ENCODE assay signal across 12 mouse cellular contexts in genomic region chr17:26168039-26168438, GRCm38 (mm10). TPM values are rescaled to one million over a fixed set of nuclear protein-coding genes. Genes with fewer than 3 reads are reported as not detected.
DNase-seq lines count a peak whose midpoint lies in the region; ATAC-seq and TF ChIP-seq lines count a peak whose summit lies in the region.
"Had no signal": no experiment of that assay in that cellular context is flagged by ENCODE, and none has a peak within 500 bp of the region (broad histone marks: within the 10 kb centered on the region; RNA-seq: fewer than 3 reads in every experiment).

No protein-coding gene starts in this region.

- no peak for TF ChIP-seq RAD21 in CH12.LX (IDR thresholded peaks at IDR 0.05; ENCODE audit: low read depth, low read length)

- WGBS in intestine, embryonic 16.5 days: 77% methylated on average over 2 of the region's 2 CpGs
- WGBS in intestine, postnatal 0 days: 65% methylated on average over 2 of the region's 2 CpGs
- 51% methylated on average over 2 of the region's 2 CpGs for whole genome bisulfite sequencing in large intestine, adult 2 months
- 81% methylated on average over 2 of the region's 2 CpGs for WGBS in stomach, embryonic 16.5 days
- WGBS in cerebellum, adult 2 months: 88% methylated on average over 2 of the region's 2 CpGs

- H3K9ac ChIP-seq in intestine, embryonic 16.5 days (ENCODE audit: low read depth, low read length): no peak overlapping the region
- H3K9ac ChIP-seq in intestine, postnatal 0 days (ENCODE audit: low read depth, low read length): no peak overlapping the region
- no peak overlapping the region; the same call in 1 of the 2 replicates for H3K9ac ChIP-seq in CH12.LX (ENCODE audit: insufficient read depth, low read depth)
- H3K9ac ChIP-seq in stomach, embryonic 16.5 days (ENCODE audit: low read length): no peak overlapping the region

- H3K4me1 ChIP-seq in intestine, embryonic 16.5 days (ENCODE audit: control insufficient read depth, insufficient read depth, low read length): no peaks in the 10 kb centered on the region
- no peaks in the 10 kb centered on the region for H3K4me1 ChIP-seq in intestine, postnatal 0 days (replicated peaks; ENCODE audit: control insufficient read depth, insufficient read depth, low read length)
- peaks cover 29 to 43% of the 10 kb centered on the region in 2 experiments for H3K4me1 ChIP-seq in CH12.LX (ENCODE audit: control insufficient read depth in 1 of 2, insufficient read depth in 2 of 2)
- H3K4me1 ChIP-seq in stomach, embryonic 16.5 days (ENCODE audit: control insufficient read depth, insufficient read depth, low read length): no peaks in the 10 kb centered on the region
- H3K4me1 ChIP-seq in cerebellum, adult 2 months (ENCODE audit: control insufficient read depth, insufficient read depth, low read length): peaks cover 7% of the 10 kb centered on the region; the same call in 1 of the 2 replicates
- H3K4me1 ChIP-seq: hindbrain, embryonic 10.5 days had no signal

- in situ Hi-C loops in CH12.LX (cut with MboI; ENCODE audit: low pct_ligation_motif_present, low pct_unique_long_range_greater_than_20kb, low sequenced_read_pairs): no loop called here

- no peak overlapping the region for H3K27ac ChIP-seq in intestine, embryonic 16.5 days (ENCODE audit: low read length)
- H3K27ac ChIP-seq in intestine, postnatal 0 days (ENCODE audit: low read depth, low read length): no peak overlapping the region
- peak overlapping the region; percentile 55 for H3K27ac ChIP-seq in CH12.LX (ENCODE audit: insufficient read depth, low read depth)
- H3K27ac ChIP-seq in stomach, embryonic 16.5 days (ENCODE audit: low read length): no peak overlapping the region
- no peak overlapping the region for H3K27ac ChIP-seq in cerebellum, adult 2 months (ENCODE audit: insufficient read depth, low read length)
- H3K27ac ChIP-seq: hindbrain, embryonic 10.5 days had no signal

- H3K79me2 ChIP-seq in CH12.LX (replicated peaks; ENCODE audit: control insufficient read depth, extremely low read depth, insufficient read depth, poor library complexity, severe bottlenecking): peaks cover 5% of the 10 kb centered on the region; the same call in 1 of the 2 replicates

- no peaks in the 10 kb centered on the region for H3K9me3 ChIP-seq in intestine, embryonic 16.5 days (ENCODE audit: control insufficient read depth, low read length)
- H3K9me3 ChIP-seq in intestine, postnatal 0 days (ENCODE audit: control insufficient read depth): no peaks in the 10 kb centered on the region
- H3K9me3 ChIP-seq in CH12.LX (replicated peaks; ENCODE audit: low read length): no peaks in the 10 kb centered on the region
- no peaks in the 10 kb centered on the region for H3K9me3 ChIP-seq in stomach, embryonic 16.5 days (replicated peaks; ENCODE audit: control insufficient read depth, low read length)
- H3K9me3 ChIP-seq: hindbrain, embryonic 10.5 days; megakaryocyte, embryonic 14.5 days had no signal

- dilution Hi-C loops in CH12.LX (cut with MboI; ENCODE audit: extremely low pct_ligation_motif_present, extremely low pct_unique_long_range_greater_than_20kb, low sequenced_read_pairs): no loop called here

- 0 out of 2 replicates have a peak, but pooled peaks have one; percentile 33 for ATAC-seq in intestine, embryonic 16.5 days
- no peak for ATAC-seq in intestine, postnatal 0 days
- ATAC-seq in stomach, embryonic 16.5 days (ENCODE audit: insufficient read depth, low FRiP score): 0 out of 2 replicates have a peak, but pooled peaks have one; percentile 44

- H3K36me3 ChIP-seq in intestine, embryonic 16.5 days (ENCODE audit: control insufficient read depth, insufficient read depth, low read length): peaks cover 4% of the 10 kb centered on the region; the same call in 1 of the 2 replicates
- H3K36me3 ChIP-seq in intestine, postnatal 0 days (ENCODE audit: control insufficient read depth, insufficient read depth): no peaks in the 10 kb centered on the region
- peaks cover 4 to 53% of the 10 kb centered on the region in 2 experiments for H3K36me3 ChIP-seq in CH12.LX (replicated peaks in 1 of 2; ENCODE audit: control insufficient read depth in 1 of 2, insufficient read depth in 1 of 2, low read length in 1 of 2)
- H3K36me3 ChIP-seq in stomach, embryonic 16.5 days (ENCODE audit: control insufficient read depth, insufficient read depth, low read length): no peaks in the 10 kb centered on the region

- no peaks in the 10 kb centered on the region for H3K27me3 ChIP-seq in intestine, embryonic 16.5 days (replicated peaks; ENCODE audit: control insufficient read depth, insufficient read depth, low read length)
- H3K27me3 ChIP-seq in intestine, postnatal 0 days (replicated peaks; ENCODE audit: control insufficient read depth, insufficient read depth, low read length): no peaks in the 10 kb centered on the region
- H3K27me3 ChIP-seq in CH12.LX (replicated peaks): no peaks in the 10 kb centered on the region
- no peaks in the 10 kb centered on the region for H3K27me3 ChIP-seq in stomach, embryonic 16.5 days (ENCODE audit: control insufficient read depth, insufficient read depth, low read length)
- no peaks in the 10 kb centered on the region for H3K27me3 ChIP-seq in cerebellum, adult 2 months (ENCODE audit: control insufficient read depth, insufficient read depth, low read length)
- H3K27me3 ChIP-seq: megakaryocyte, embryonic 14.5 days had no signal

- no peak overlapping the region for H3K4me3 ChIP-seq in intestine, embryonic 16.5 days (ENCODE audit: low read length)
- H3K4me3 ChIP-seq in intestine, postnatal 0 days (ENCODE audit: low read depth, low read length): no peak overlapping the region
- H3K4me3 ChIP-seq in CH12.LX (replicated peaks in 1 of 3; ENCODE audit: low read depth in 2 of 3, low read length in 2 of 3, poor library complexity in 1 of 3): no peak overlapping the region
- no peak overlapping the region for H3K4me3 ChIP-seq in stomach, embryonic 16.5 days (replicated peaks; ENCODE audit: low read length)
- no peak overlapping the region for H3K4me3 ChIP-seq in cerebellum, adult 2 months (replicated peaks; ENCODE audit: insufficient read depth, low read depth, low read length)
- H3K4me3 ChIP-seq: gastrocnemius, adult 2 months; hindbrain, embryonic 10.5 days; megakaryocyte, embryonic 14.5 days had no signal

- peak; percentile 83 for DNase-seq in CH12.LX (ENCODE audit: extremely low read depth)
- peak; percentile 19 for DNase-seq in large intestine, adult 2 months (ENCODE audit: low read depth, low spot score)
- DNase-seq in cerebellum, adult 2 months: no peak
- DNase-seq in gastrocnemius, postnatal 14 days: no peak
- no peak for DNase-seq in cerebellum, adult 9-10 months
- DNase-seq: cerebellum, postnatal 14 days; gastrocnemius, adult 2 months had no signal

- H3K4me2 ChIP-seq in intestine, embryonic 16.5 days (ENCODE audit: low read depth, low read length): no peak overlapping the region
- no peak overlapping the region for H3K4me2 ChIP-seq in intestine, postnatal 0 days (replicated peaks; ENCODE audit: low read depth)
- peak overlapping the region; percentile 1; the same call in 1 of the 2 replicates for H3K4me2 ChIP-seq in CH12.LX (ENCODE audit: insufficient read depth, low read depth, poor library complexity, severe bottlenecking)
- no peak overlapping the region for H3K4me2 ChIP-seq in stomach, embryonic 16.5 days (ENCODE audit: low read depth, low read length)

- TF ChIP-seq EP300 in CH12.LX (IDR thresholded peaks at IDR 0.05; ENCODE audit: low read length): peak; percentile 97

- intact Hi-C loops in gastrocnemius, postnatal 14 days (cut with DNase I; ENCODE audit: low total_unique reads): no loop called here

- TF ChIP-seq CTCF in intestine, postnatal 0 days (IDR thresholded peaks at IDR 0.05; ENCODE audit: low read depth): no peak
- TF ChIP-seq CTCF in CH12.LX (conservative IDR thresholded peaks at IDR 0.05 in 1 of 2, IDR thresholded peaks at IDR 0.05 in 1 of 2; ENCODE audit: low read depth in 2 of 2, low read length in 2 of 2): no peak
- TF ChIP-seq CTCF in cerebellum, adult 2 months (IDR thresholded peaks at IDR 0.05; ENCODE audit: borderline replicate concordance, insufficient read depth, low read depth, low read length): no peak

- TF ChIP-seq POLR2A in CH12.LX (IDR thresholded peaks at IDR 0.05; ENCODE audit: low read depth, low read length): no peak
- no peak for TF ChIP-seq POLR2A in cerebellum, adult 2 months (IDR thresholded peaks at IDR 0.05; ENCODE audit: borderline replicate concordance, insufficient read depth, low read length)

RNA-seq across cellular contexts. Expression of gene Axin1, which starts 29.6 kb away (rescaled TPM):
- polyA plus RNA-seq in intestine, embryonic 16.5 days (2015; fragmentation: Nextera tagmentation; extraction: Ambion mirVana): 5.9 and 6.6 TPM in 2 replicates
- polyA plus RNA-seq in intestine, postnatal 0 days (2015; fragmentation: Nextera tagmentation; extraction: Ambion mirVana): 9.3 and 9.6 TPM in 2 replicates
- total RNA-seq in CH12.LX (2012; rRNA removed): 28.5 and 33.2 TPM in 2 replicates
- total RNA-seq in CH12.LX (2014; rRNA removed): 27.8 and 28.5 TPM in 2 replicates
- 38.8 and 43.4 TPM in 2 replicates for polyA plus RNA-seq in CH12.LX (2012; ENCODE audit: insufficient read length, low read depth)
- polyA plus RNA-seq in large intestine, adult 2 months (2012; rRNA removed): 16.4 and 17.6 TPM in 2 replicates
- polyA plus RNA-seq in stomach, embryonic 16.5 days (2015; fragmentation: Nextera tagmentation; extraction: Ambion mirVana): 6.4 and 6.6 TPM in 2 replicates
- polyA plus RNA-seq in cerebellum, adult 2 months (2012; rRNA removed): 21.3 and 22.8 TPM in 2 replicates
- 10 to 100 TPM; 12.0 to 13.3 TPM for total RNA-seq in gastrocnemius, postnatal 14 days (2021)

RNA-seq across cellular contexts. Expression of gene Pdia2, which starts 30.8 kb away (rescaled TPM):
- polyA plus RNA-seq in intestine, embryonic 16.5 days (2015; fragmentation: Nextera tagmentation; extraction: Ambion mirVana): 104 and 149 TPM in 2 replicates
- polyA plus RNA-seq in intestine, postnatal 0 days (2015; fragmentation: Nextera tagmentation; extraction: Ambion mirVana): 9.9 and 16.3 TPM in 2 replicates
- total RNA-seq in CH12.LX (2012; rRNA removed) (0.38 and 0.50 TPM in 2 replicates), CH12.LX (2014; rRNA removed) (not detected in 2 replicates)
- polyA plus RNA-seq in CH12.LX (2012; ENCODE audit: insufficient read length, low read depth): not detected in 2 replicates
- polyA plus RNA-seq in large intestine, adult 2 months (2012; rRNA removed): 0.91 and 0.97 TPM in 2 replicates
- 192 and 218 TPM in 2 replicates for polyA plus RNA-seq in stomach, embryonic 16.5 days (2015; fragmentation: Nextera tagmentation; extraction: Ambion mirVana)
- polyA plus RNA-seq in cerebellum, adult 2 months (2012; rRNA removed): 0.07 and 0.10 TPM in 2 replicates
- total RNA-seq in gastrocnemius, postnatal 14 days (2021): not detected
- total RNA-seq: gastrocnemius, adult 2 months had no signal

RNA-seq across cellular contexts. Expression of gene Rgs11, which starts 34.7 kb away (rescaled TPM):
- polyA plus RNA-seq in intestine, embryonic 16.5 days (2015; fragmentation: Nextera tagmentation; extraction: Ambion mirVana): 13.4 and 15.2 TPM in 2 replicates
- polyA plus RNA-seq in intestine, postnatal 0 days (2015; fragmentation: Nextera tagmentation; extraction: Ambion mirVana): 1.1 and 1.2 TPM in 2 replicates
- total RNA-seq in CH12.LX (2012; rRNA removed) (1.8 and 8.1 TPM in 2 replicates), CH12.LX (2014; rRNA removed) (0.28 and 0.40 TPM in 2 replicates)
- 0.13 TPM in 1 of 2 replicates, not detected in the other for polyA plus RNA-seq in CH12.LX (2012; ENCODE audit: insufficient read length, low read depth)
- polyA plus RNA-seq in large intestine, adult 2 months (2012; rRNA removed): 3.1 and 3.7 TPM in 2 replicates
- polyA plus RNA-seq in stomach, embryonic 16.5 days (2015; fragmentation: Nextera tagmentation; extraction: Ambion mirVana): 40.3 and 42.7 TPM in 2 replicates
- polyA plus RNA-seq in cerebellum, adult 2 months (2012; rRNA removed): 21.1 and 23.0 TPM in 2 replicates
- total RNA-seq in gastrocnemius, postnatal 14 days (2021): 1 to 10 TPM in 1 of 2 experiments, under 1 TPM in 1; 0.47 to 1.5 TPM

RNA-seq across cellular contexts. Expression of gene Arhgdig, which starts 39.5 kb away (rescaled TPM):
- 14.8 and 17.3 TPM in 2 replicates for polyA plus RNA-seq in intestine, embryonic 16.5 days (2015; fragmentation: Nextera tagmentation; extraction: Ambion mirVana)
- 10.5 and 11.7 TPM in 2 replicates for polyA plus RNA-seq in intestine, postnatal 0 days (2015; fragmentation: Nextera tagmentation; extraction: Ambion mirVana)
- total RNA-seq in CH12.LX (2012; rRNA removed) (10.1 and 10.3 TPM in 2 replicates), CH12.LX (2014; rRNA removed) (0.24 TPM in 1 of 2 replicates, not detected in the other)
- 0.60 and 1.6 TPM in 2 replicates for polyA plus RNA-seq in CH12.LX (2012; ENCODE audit: insufficient read length, low read depth)
- 2.7 and 4.3 TPM in 2 replicates for polyA plus RNA-seq in large intestine, adult 2 months (2012; rRNA removed)
- polyA plus RNA-seq in stomach, embryonic 16.5 days (2015; fragmentation: Nextera tagmentation; extraction: Ambion mirVana): 24.0 and 25.9 TPM in 2 replicates
- polyA plus RNA-seq in cerebellum, adult 2 months (2012; rRNA removed): 59.9 and 80.0 TPM in 2 replicates
- total RNA-seq in gastrocnemius, postnatal 14 days (2021): 1 to 10 TPM; 2.2 to 5.1 TPM

RNA-seq across cellular contexts. Expression of gene Mrpl28, which starts 44.7 kb away (rescaled TPM):
- 242 and 260 TPM in 2 replicates for polyA plus RNA-seq in intestine, embryonic 16.5 days (2015; fragmentation: Nextera tagmentation; extraction: Ambion mirVana)
- polyA plus RNA-seq in intestine, postnatal 0 days (2015; fragmentation: Nextera tagmentation; extraction: Ambion mirVana): 142 and 143 TPM in 2 replicates
- total RNA-seq in CH12.LX (2012; rRNA removed) (157 and 161 TPM in 2 replicates), CH12.LX (2014; rRNA removed) (148 and 154 TPM in 2 replicates)
- 90.5 and 101 TPM in 2 replicates for polyA plus RNA-seq in CH12.LX (2012; ENCODE audit: insufficient read length, low read depth)
- polyA plus RNA-seq in large intestine, adult 2 months (2012; rRNA removed): 96.4 and 99.2 TPM in 2 replicates
- 184 and 201 TPM in 2 replicates for polyA plus RNA-seq in stomach, embryonic 16.5 days (2015; fragmentation: Nextera tagmentation; extraction: Ambion mirVana)
- 114 and 118 TPM in 2 replicates for polyA plus RNA-seq in cerebellum, adult 2 months (2012; rRNA removed)
- total RNA-seq in gastrocnemius, postnatal 14 days (2021): 10 to 100 TPM; 55.3 to 57.7 TPM

Comparison
In these comparisons a context has a peak if more than half of its experiments do, and no peak if none do; other contexts are left out.
1. DNase-seq: peak in CH12.LX (single experiment) and large intestine, adult 2 months (single experiment); none in cerebellum, adult 2 months (0 of 2), gastrocnemius, postnatal 14 days (single experiment) and cerebellum, adult 9-10 months (single experiment).